Mouse (Mus musculus) urinary bladder, adult 18-20 months (tissue): ENCODE data around the gene Hprt.
"Not testable (repeated sequence)": the region's sequence is repeated elsewhere in the genome, so short reads cannot be mapped to it uniquely, and the experiment has no call there.

ENCODE experiments used
- DNase-seq, 2 experiments: peaks; one replicate each; pipeline ENCODE4 v3.0.0; 2022; ENCODE audit warnings: low spot score in 2 of 2, mixed read lengths in 2 of 2

Hprt gene

GRCm38 (mm10) chrX:52987905-52988783, at the start of gene Hprt:
TSS of gene Hprt (plus strand) at chrX:52988137.
- peak; percentile 65 to 71 for DNase-seq

GRCm38 (mm10) chrX:52945509-52945908, 42.4 kb upstream of the Hprt start:
- DNase-seq = no peak

- DNase-seq = no peak
These were observed 38.2 kb upstream of the Hprt start for GRCm38 (mm10) chrX:52949713-52950112.

- DNase-seq = no peak
These were observed 31.0 kb upstream of the Hprt start for GRCm38 (mm10) chrX:52956942-52957341.

GRCm38 (mm10) chrX:52961559-52962110, 26.3 kb upstream of the Hprt start:
- DNase-seq = no peak

- no peak for DNase-seq
These were observed 22.8 kb upstream of the Hprt start for GRCm38 (mm10) chrX:52965149-52965548.

- no peak for DNase-seq
These were observed 16.5 kb upstream of the Hprt start for GRCm38 (mm10) chrX:52971211-52972006.

- DNase-seq = no peak
These were observed 15.8 kb upstream of the Hprt start for GRCm38 (mm10) chrX:52972129-52972528.

GRCm38 (mm10) chrX:52972680-52973079, 15.3 kb upstream of the Hprt start:
- DNase-seq = no peak

- no peak for DNase-seq
These were observed 9.4 kb upstream of the Hprt start for GRCm38 (mm10) chrX:52978576-52978975.

- DNase-seq = no peak
These were observed 6.6 kb upstream of the Hprt start for GRCm38 (mm10) chrX:52981378-52981777.

- not testable (repeated sequence) for DNase-seq
These were observed 6.8 kb downstream of the Hprt start for GRCm38 (mm10) chrX:52994726-52995125.

GRCm38 (mm10) chrX:53004887-53005286, 16.9 kb downstream of the Hprt start:
- not testable (repeated sequence) for DNase-seq

GRCm38 (mm10) chrX:53006062-53006461, 18.1 kb downstream of the Hprt start:
- no peak for DNase-seq

GRCm38 (mm10) chrX:53015549-53015948, 27.6 kb downstream of the Hprt start:
- no peak for DNase-seq

GRCm38 (mm10) chrX:53023021-53023420, 35.1 kb downstream of the Hprt start:
- DNase-seq = no peak

GRCm38 (mm10) chrX:53024268-53024667, 36.3 kb downstream of the Hprt start:
- DNase-seq = not testable (repeated sequence)

- no peak for DNase-seq
These were observed 37.7 kb downstream of the Hprt start for GRCm38 (mm10) chrX:53025471-53026223.

GRCm38 (mm10) chrX:53029559-53029958, 41.6 kb downstream of the Hprt start:
- DNase-seq = no peak

- DNase-seq = no peak
These were observed 50.3 kb downstream of the Hprt start for GRCm38 (mm10) chrX:53038194-53038593.

GRCm38 (mm10) chrX:53039651-53040050, 51.7 kb downstream of the Hprt start:
- no peak for DNase-seq

GRCm38 (mm10) chrX:53040138-53040537, 52.2 kb downstream of the Hprt start:
- DNase-seq = no peak
